Mouse (Mus musculus): ENCODE results near the gene Gm17660. TPM values are rescaled to one million over a fixed set of nuclear protein-coding genes. Genes with fewer than 3 reads are reported as not detected.

The Gm17660 gene
- total and polyA plus RNA-seq, 3 experiments = not detected

GRCm38 (mm10) chr5:104096078-104096938, 18.9 kb upstream of the Gm17660 start:
- Histone ChIP-seq H3K4me3 (ENCODE audit: control insufficient read depth in 1 of 2, insufficient read depth in 1 of 2, low read depth in 2 of 2, low read length in 2 of 2) (no peak overlapping the region), H3K27ac (ENCODE audit: control insufficient read depth, low read depth, low read length) (no peak overlapping the region), H3K36me3 (ENCODE audit: control insufficient read depth in 1 of 2, insufficient read depth in 2 of 2, low read length in 2 of 2) (no peaks in the 10 kb centered on the region), H3K9me3 (replicated peaks; ENCODE audit: insufficient read depth, low read length) (no peaks in the 10 kb centered on the region), H3K9ac (ENCODE audit: control insufficient read depth, low read depth, low read length, poor library complexity, severe bottlenecking) (no peak overlapping the region), H3K27me3 (ENCODE audit: control insufficient read depth in 1 of 2, insufficient read depth in 2 of 2, low read length in 2 of 2) (peaks cover 0 to 2% of the 10 kb centered on the region in 2 experiments; a peak in 2 of 4 replicates), H3K4me1 (ENCODE audit: control insufficient read depth in 1 of 2, insufficient read depth in 2 of 2, low read length in 2 of 2) (no peaks in the 10 kb centered on the region), H3K79me2 (ENCODE audit: control insufficient read depth, insufficient read depth, low read length, poor library complexity) (no peaks in the 10 kb centered on the region)
- no peak for DNase-seq (ENCODE audit: low read depth, low spot score)
- TF ChIP-seq UBTF (IDR thresholded peaks at IDR 0.05; ENCODE audit: borderline replicate concordance, insufficient read depth, low read depth, low read length) = no peak
- no peak for TF ChIP-seq JUND (IDR thresholded peaks at IDR 0.05; ENCODE audit: low read depth, low read length)
- no peak for TF ChIP-seq POLR2AphosphoS5 (IDR thresholded peaks at IDR 0.05; ENCODE audit: borderline replicate concordance, low read depth, low read length)

GRCm38 (mm10) chr5:104095416-104096077, 18.1 kb upstream of the Gm17660 start:
- Histone ChIP-seq H3K36me3 (ENCODE audit: control insufficient read depth in 1 of 2, insufficient read depth in 2 of 2, low read length in 2 of 2) (no peaks in the 10 kb centered on the region), H3K9ac (ENCODE audit: control insufficient read depth, low read depth, low read length, poor library complexity, severe bottlenecking) (no peak overlapping the region), H3K9me3 (replicated peaks; ENCODE audit: insufficient read depth, low read length) (no peaks in the 10 kb centered on the region), H3K4me3 (ENCODE audit: control insufficient read depth in 1 of 2, insufficient read depth in 1 of 2, low read depth in 2 of 2, low read length in 2 of 2) (no peak overlapping the region), H3K4me1 (ENCODE audit: control insufficient read depth in 1 of 2, insufficient read depth in 2 of 2, low read length in 2 of 2) (no peaks in the 10 kb centered on the region), H3K27ac (ENCODE audit: control insufficient read depth, low read depth, low read length) (no peak overlapping the region), H3K27me3 (ENCODE audit: control insufficient read depth in 1 of 2, insufficient read depth in 2 of 2, low read length in 2 of 2) (peaks cover 0 to 2% of the 10 kb centered on the region in 2 experiments; a peak in 2 of 4 replicates), H3K79me2 (ENCODE audit: control insufficient read depth, insufficient read depth, low read length, poor library complexity) (no peaks in the 10 kb centered on the region)
- DNase-seq (ENCODE audit: low read depth, low spot score) = no peak
- TF ChIP-seq MYB (IDR thresholded peaks at IDR 0.05; ENCODE audit: low read depth, low read length) = no peak
- TF ChIP-seq RAD21 (IDR thresholded peaks at IDR 0.05; ENCODE audit: low read depth, low read length) = no peak
- TF ChIP-seq ZNF384 (IDR thresholded peaks at IDR 0.05; ENCODE audit: low read depth, low read length) = no peak
- no peak for TF ChIP-seq RCOR1 (IDR thresholded peaks at IDR 0.05; ENCODE audit: low read depth, low read length)
- no peak for TF ChIP-seq MAX (IDR thresholded peaks at IDR 0.05; ENCODE audit: low read length)
- TF ChIP-seq USF1 (IDR thresholded peaks at IDR 0.05; ENCODE audit: low read depth, low read length) = no peak
- TF ChIP-seq POLR2AphosphoS5 (IDR thresholded peaks at IDR 0.05; ENCODE audit: borderline replicate concordance, low read depth, low read length) = no peak
- no peak for TF ChIP-seq MEF2A (IDR thresholded peaks at IDR 0.05; ENCODE audit: extremely low read depth, insufficient replicate concordance, low read depth, low read length, poor library complexity, severe bottlenecking)
- no peak for TF ChIP-seq MYC (IDR thresholded peaks at IDR 0.05; ENCODE audit: low read depth, low read length)
- TF ChIP-seq JUND (IDR thresholded peaks at IDR 0.05; ENCODE audit: low read depth, low read length) = no peak
- TF ChIP-seq BHLHE40 (IDR thresholded peaks at IDR 0.05; ENCODE audit: borderline replicate concordance, low read depth, low read length) = no peak
- TF ChIP-seq CHD2 (IDR thresholded peaks at IDR 0.05; ENCODE audit: low read length) = no peak
- TF ChIP-seq GATA1 (IDR thresholded peaks at IDR 0.05; ENCODE audit: low read depth, low read length) = no peak
- no peak for TF ChIP-seq POLR2AphosphoS2 (IDR thresholded peaks at IDR 0.05; ENCODE audit: low read length)
- no peak for TF ChIP-seq MAFK (IDR thresholded peaks at IDR 0.05; ENCODE audit: borderline replicate concordance, low read depth, low read length)
- no peak for TF ChIP-seq TBP (IDR thresholded peaks at IDR 0.05; ENCODE audit: low read depth, low read length)
